Mouse (Mus musculus) forebrain, postnatal 0 days (tissue): ENCODE measurements around the gene Chd5. TPM values are rescaled to one million over a fixed set of nuclear protein-coding genes. Genes with fewer than 3 reads are reported as not detected.
A peak's percentile ranks its signal among the peaks of the same experiment; 100 is the strongest.

Experiments
- ATAC-seq: fragments of 200-750 bp; cut with Nextera tagmentation; 2 replicates; pipeline ENCODE4 v1.8.0; 2017; ENCODE audit warnings: mild to moderate bottlenecking, moderate library complexity
- DNase-seq: peaks from one replicate; pipeline ENCODE4 v3.0.0-alpha.2; 2015
- H3K27ac ChIP-seq: fragments of 300-500 bp; sonication (generic); 2 replicates; pipeline ENCODE4 v1.5.1; 2014; ENCODE audit warnings: low read depth, mild to moderate bottlenecking, antibody characterized with exemption, low read length, moderate library complexity, mixed read lengths
- H3K27me3 ChIP-seq: fragments of 300-500 bp; sonication (generic); 2 replicates; pipeline ENCODE4 v1.6.1; 2014; ENCODE audit warnings: mild to moderate bottlenecking, low read length, mixed read lengths; ENCODE audit not compliant: insufficient read depth
- H3K36me3 ChIP-seq: fragments of 300-500 bp; sonication (generic); 2 replicates; pipeline ENCODE4 v1.6.1; 2014; ENCODE audit warnings: mild to moderate bottlenecking, moderate library complexity; ENCODE audit not compliant: insufficient read depth
- H3K4me1 ChIP-seq: fragments of 300-500 bp; sonication (generic); 2 replicates; pipeline ENCODE4 v1.6.1; 2014; ENCODE audit warnings: antibody characterized with exemption; ENCODE audit not compliant: insufficient read depth
- H3K4me2 ChIP-seq: fragments of 300-500 bp; sonication (generic); 2 replicates; pipeline ENCODE4 v1.6.1; 2014; ENCODE audit warnings: low read depth, mild to moderate bottlenecking, moderate library complexity
- H3K4me3 ChIP-seq: fragments of 300-500 bp; sonication (generic); 2 replicates; pipeline ENCODE4 v1.5.1; 2014; ENCODE audit warnings: low read depth, low read length, mixed read lengths
- H3K9ac ChIP-seq: fragments of 300-500 bp; sonication (generic); 2 replicates; pipeline ENCODE4 v1.6.1; 2014; ENCODE audit warnings: mild to moderate bottlenecking
- H3K9me3 ChIP-seq: fragments of 300-500 bp; sonication (generic); 2 replicates; pipeline ENCODE4 v1.6.1; 2016; ENCODE audit warnings: low read length
- CTCF ChIP-seq: sonication (generic); IDR thresholded peaks from 2 replicates; pipeline ENCODE4 v1.5.1; 2016; ENCODE audit warnings: antibody characterized with exemption, control low read depth, low read depth
- WGBS: fragments of 180-500 bp; shearing (Covaris S2); extraction: QIAGEN DNeasy Blood & Tissue Kit; methylation state at CpG from one replicate; pipeline ENCODE4 v1.1.7; 2014; 5-methylcytosine and 5-hydroxymethylcytosine counted together
- polyA plus RNA-seq: library from polyadenylated mRNA; unstranded; fragments of >200 nt; fragmentation: Nextera tagmentation; extraction: Ambion mirVana; gene quantifications from 2 replicates; pipeline ENCODE4 v1.2.1, GENCODE M21; 2015
- total RNA-seq: library from RNA; depleted of rRNA; stranded (reverse); fragments of >200 nt; gene quantifications from 2 replicates; pipeline ENCODE4 v1.2.3, GENCODE M21; 2014; rRNA removed

The Chd5 gene
- total RNA-seq (60.0 and 76.0 TPM in 2 replicates), polyA plus RNA-seq (35.2 and 57.8 TPM in 2 replicates)

DNA sequence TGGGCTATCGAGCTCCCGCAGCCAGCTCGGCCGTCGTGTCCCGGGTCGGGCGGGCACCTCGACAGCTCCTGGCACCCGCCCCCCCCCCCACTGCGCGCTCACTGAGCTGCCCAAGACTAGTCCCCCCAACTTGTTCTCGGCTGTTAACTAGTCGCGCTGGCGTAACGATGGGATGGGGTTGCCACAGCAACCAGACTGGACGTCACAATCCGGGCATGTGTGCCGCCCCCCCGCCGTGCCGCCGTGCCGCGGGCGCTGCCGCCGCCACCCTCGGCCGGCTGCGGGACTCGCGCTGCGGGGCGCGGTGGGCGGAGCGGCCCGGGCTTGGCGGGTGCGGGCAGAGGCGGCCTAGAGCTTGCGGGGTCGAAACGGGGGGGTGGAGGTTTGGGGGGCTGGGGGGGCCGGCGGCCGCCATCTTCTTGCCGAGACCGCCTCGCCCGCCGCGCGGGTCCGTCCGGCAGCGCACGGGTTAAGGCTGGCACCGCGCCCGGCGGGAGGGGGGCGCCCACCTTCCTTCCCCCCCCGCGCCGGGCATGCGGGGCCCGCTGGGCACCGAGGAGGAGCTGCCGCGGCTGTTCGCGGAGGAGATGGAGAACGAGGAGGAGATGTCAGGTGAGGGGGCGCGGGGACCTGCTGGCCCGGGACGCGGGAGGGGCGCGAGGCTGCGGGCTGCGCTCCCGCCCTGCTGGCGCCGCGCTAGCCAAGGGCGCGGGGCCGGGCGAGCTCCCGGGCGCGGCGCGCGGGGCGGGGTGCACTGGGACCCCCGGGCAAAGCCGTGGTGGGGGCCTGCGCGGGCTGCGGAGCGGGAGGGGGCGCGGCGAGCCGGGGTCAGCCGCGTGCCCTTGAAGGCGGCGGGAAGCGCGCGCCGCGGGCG is at the start of gene Chd5:
Chd5 (plus strand) TSS at position 233 of the 874 bp plus-strand sequence.
- Histone ChIP-seq H3K4me3 (peak within 1 kb of the TSS; percentile 80), H3K36me3 (peaks cover 23% of the 10 kb centered on the region), H3K4me1 (peaks cover 16% of the 10 kb centered on the region; the same call in 1 of the 2 replicates), H3K27me3 (no peaks in the 10 kb centered on the region; the same call in 1 of the 2 replicates), H3K9ac (peak within 1 kb of the TSS; percentile 92), H3K9me3 (no peaks in the 10 kb centered on the region), H3K4me2 (peak within 1 kb of the TSS; percentile 70), H3K27ac (peak within 1 kb of the TSS; percentile 81)
- ATAC-seq (peak; percentile 76), DNase-seq (peak; percentile 83)
- WGBS = 3% methylated on average over 97 of the region's 120 CpGs
- TF ChIP-seq CTCF = no peak

DNA sequence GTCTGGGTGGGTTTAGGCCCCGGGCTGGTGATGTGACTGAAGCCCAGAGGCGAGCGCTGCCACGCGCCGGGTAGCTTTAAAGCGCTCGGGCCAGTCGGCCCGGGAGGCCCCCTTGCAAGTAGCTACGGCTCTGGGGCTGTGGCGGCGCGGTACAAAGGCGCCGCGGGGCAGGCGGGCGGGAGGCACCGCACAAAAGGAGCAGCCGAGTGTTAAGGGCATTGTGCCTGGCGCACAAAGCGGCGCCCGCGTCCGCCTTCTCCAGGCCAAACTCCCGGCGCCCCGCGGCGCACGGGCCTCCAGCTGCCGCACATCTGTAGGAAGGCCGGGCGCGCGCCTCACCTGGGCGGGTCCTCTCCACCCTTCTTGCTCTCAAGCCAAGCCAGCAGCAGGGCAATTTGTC is 48.1 kb upstream of the Chd5 start:
- Histone ChIP-seq H3K9me3 (no peaks in the 10 kb centered on the region), H3K4me1 (peaks cover 14% of the 10 kb centered on the region; the same call in 1 of the 2 replicates), H3K36me3 (no peaks in the 10 kb centered on the region), H3K9ac (peak overlapping the region; percentile 46), H3K27me3 (peaks cover 72% of the 10 kb centered on the region), H3K27ac (no peak overlapping the region), H3K4me2 (peak overlapping the region; percentile 65), H3K4me3 (peak overlapping the region; percentile 33)
- DNase-seq = no peak
- 3% methylated on average over 39 of the region's 39 CpGs for WGBS
- ATAC-seq = peak; percentile 40
- no peak for TF ChIP-seq CTCF

DNA sequence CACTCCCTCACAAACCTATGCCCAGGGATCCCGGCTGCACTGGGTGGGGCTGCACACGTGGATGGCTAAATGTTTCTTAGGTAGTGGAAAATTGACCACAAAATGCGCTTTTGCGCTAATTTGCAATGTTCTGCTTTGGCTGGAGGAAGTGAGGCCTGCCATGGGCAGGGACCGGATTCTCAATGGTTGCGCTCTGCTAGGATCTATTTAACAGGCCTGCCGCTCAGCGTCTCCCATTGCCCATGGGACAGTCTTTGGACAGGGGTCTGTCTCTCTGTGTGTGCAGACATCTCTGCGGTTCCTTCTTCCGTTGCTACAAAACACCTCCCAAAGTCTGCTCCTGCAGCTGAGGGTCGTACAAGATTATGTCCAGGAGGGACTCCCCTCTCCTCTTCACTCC is 47.5 kb upstream of the Chd5 start:
- TF ChIP-seq CTCF = no peak
- Histone ChIP-seq H3K27me3 (peaks cover 71% of the 10 kb centered on the region), H3K9ac (no peak overlapping the region), H3K27ac (no peak overlapping the region), H3K4me2 (peak overlapping the region; percentile 65), H3K36me3 (no peaks in the 10 kb centered on the region), H3K4me3 (peak overlapping the region; percentile 33; the same call in 1 of the 2 replicates), H3K4me1 (peaks cover 14% of the 10 kb centered on the region; the same call in 1 of the 2 replicates), H3K9me3 (no peaks in the 10 kb centered on the region)
- 12% methylated on average over 11 of the region's 11 CpGs for WGBS
- ATAC-seq (no peak), DNase-seq (no peak)

DNA sequence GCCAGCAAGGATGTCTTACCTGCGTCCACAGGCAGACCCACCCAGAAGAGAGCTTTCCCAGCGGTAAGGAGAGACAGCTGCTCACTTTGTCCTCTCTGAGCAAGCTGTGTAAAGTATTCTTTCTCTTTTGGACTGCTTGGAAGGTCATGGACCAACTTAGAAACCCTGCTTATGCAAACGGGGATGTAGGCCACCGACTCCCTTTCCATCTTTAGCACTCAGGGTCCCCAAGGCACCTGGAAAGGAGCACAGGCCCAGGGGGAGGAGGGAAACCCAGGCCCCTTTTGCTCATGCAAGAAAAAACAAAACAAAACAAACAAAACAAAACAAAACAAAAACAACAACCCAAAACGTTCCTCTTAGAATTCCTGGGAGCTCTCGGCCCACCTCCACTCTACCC is 46.9 kb upstream of the Chd5 start, which contains the start of gene Hes3:
Hes3 (minus strand) TSS at position 101 of the 400 bp plus-strand sequence.
- H3K36me3 ChIP-seq = no peaks in the 10 kb centered on the region
- no peak for TF ChIP-seq CTCF
- WGBS = 14% methylated on average over 6 of the region's 6 CpGs
- H3K4me2 ChIP-seq = peak within 1 kb of the TSS; percentile 65
- ATAC-seq (no peak), DNase-seq (no peak)
- H3K4me3 ChIP-seq = peak within 1 kb of the TSS; percentile 33
- peak within 1 kb of the TSS; percentile 46 for H3K9ac ChIP-seq
- peaks cover 70% of the 10 kb centered on the region for H3K27me3 ChIP-seq
- H3K9me3 ChIP-seq = no peaks in the 10 kb centered on the region
- H3K27ac ChIP-seq = no peak within 1 kb of the TSS
- peaks cover 13% of the 10 kb centered on the region; the same call in 1 of the 2 replicates for H3K4me1 ChIP-seq

DNA sequence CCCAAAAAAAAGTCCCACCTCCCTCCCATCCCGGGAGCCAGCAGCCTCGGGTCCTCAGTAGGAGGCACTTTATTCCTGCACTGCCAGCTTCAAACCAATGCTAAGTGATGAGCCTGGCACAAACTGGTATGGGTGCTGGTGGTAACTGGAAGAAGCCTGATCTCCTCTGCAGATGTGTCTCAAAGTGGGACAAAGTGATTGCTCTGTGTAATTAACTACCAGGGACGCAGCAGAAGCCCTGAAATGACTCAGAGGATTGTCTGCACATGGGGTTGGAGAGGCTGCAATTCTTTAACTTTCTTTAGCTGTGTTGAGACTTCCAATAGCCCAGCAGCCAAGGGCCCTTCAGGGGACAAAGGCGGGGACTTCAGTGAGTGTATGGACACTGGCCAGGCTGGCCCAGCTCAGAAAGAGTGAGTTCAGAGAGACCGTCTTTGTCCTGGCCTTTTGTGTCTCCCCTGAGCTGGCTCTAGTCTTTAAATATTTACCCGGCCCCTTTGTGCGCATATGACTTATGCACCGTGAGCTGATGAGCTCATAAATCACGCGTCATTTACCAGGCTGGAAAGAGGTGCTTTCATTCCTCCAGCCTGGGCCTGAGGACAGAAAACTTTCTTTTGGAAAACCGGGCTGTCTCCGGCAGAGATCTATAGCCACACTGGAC is 46.2 kb upstream of the Chd5 start:
- TF ChIP-seq CTCF = no peak
- H3K4me2 ChIP-seq = no peak overlapping the region
- DNase-seq (no peak), ATAC-seq (no peak)
- H3K27me3 ChIP-seq = peaks cover 64% of the 10 kb centered on the region
- no peak overlapping the region for H3K27ac ChIP-seq
- H3K9ac ChIP-seq = no peak overlapping the region
- H3K36me3 ChIP-seq = no peaks in the 10 kb centered on the region
- no peaks in the 10 kb centered on the region for H3K9me3 ChIP-seq
- H3K4me3 ChIP-seq = no peak overlapping the region
- 8% methylated on average over 12 of the region's 12 CpGs for WGBS
- H3K4me1 ChIP-seq = peaks cover 9% of the 10 kb centered on the region; the same call in 1 of the 2 replicates

DNA sequence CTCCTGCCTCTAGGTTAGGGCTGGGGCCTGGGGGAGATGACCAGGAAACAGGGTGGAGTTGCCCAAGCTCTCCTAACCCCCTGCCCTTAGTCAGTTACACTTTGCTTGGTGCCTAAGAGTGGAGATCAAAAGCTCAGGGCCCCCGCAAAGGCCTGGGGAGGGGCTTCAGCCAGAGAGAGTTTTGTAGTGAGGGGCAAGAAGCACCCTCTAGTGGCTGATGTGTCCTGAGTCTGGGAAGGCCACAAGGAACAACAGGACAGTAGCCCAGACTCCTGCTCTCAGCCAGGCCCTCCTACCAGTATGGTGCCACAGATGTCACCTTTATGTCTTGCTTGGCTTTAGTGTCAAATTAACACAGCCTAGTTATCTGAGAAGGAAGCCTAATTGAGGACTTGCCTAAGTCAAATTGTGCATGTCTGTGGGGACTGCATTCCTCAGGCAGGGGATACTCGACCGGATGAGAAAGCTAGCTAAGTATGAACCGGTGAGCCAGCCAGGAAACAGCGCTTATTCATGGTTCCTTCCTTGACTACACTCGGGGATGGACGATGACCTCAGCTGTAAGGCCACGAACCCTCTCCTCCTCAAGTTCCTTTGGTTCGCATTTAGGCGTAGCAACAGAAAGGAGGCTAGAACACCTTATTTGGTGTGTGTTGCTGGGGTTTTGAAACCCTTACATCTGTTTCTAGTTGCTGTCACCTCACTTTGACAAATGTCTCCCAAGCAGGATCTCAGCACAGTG is 44.1 kb upstream of the Chd5 start:
- H3K4me2 ChIP-seq = no peak overlapping the region
- H3K27me3 ChIP-seq = peaks cover 48% of the 10 kb centered on the region
- peaks cover 16% of the 10 kb centered on the region; the same call in 1 of the 2 replicates for H3K4me1 ChIP-seq
- H3K4me3 ChIP-seq = no peak overlapping the region
- H3K9ac ChIP-seq = no peak overlapping the region
- DNase-seq (no peak), ATAC-seq (no peak)
- no peaks in the 10 kb centered on the region for H3K36me3 ChIP-seq
- H3K27ac ChIP-seq = no peak overlapping the region
- 61% methylated on average over 10 of the region's 10 CpGs for WGBS
- no peaks in the 10 kb centered on the region for H3K9me3 ChIP-seq
- peak; percentile 49 for TF ChIP-seq CTCF
